Mouse (Mus musculus) heart, postnatal 0 days (tissue): ENCODE measurements around the gene Timm50. TPM values are rescaled to one million over a fixed set of nuclear protein-coding genes. Genes with fewer than 3 reads are reported as not detected.

Source experiments
- ATAC-seq: fragments of 200-750 bp; cut with Nextera tagmentation; 2 replicates; pipeline ENCODE4 v1.8.0; 2017; ENCODE audit warnings: low read depth, moderate number of reproducible peaks, moderate library complexity; ENCODE audit not compliant: insufficient read depth
- DNase-seq: peaks from one replicate; pipeline ENCODE4 v3.0.0-alpha.2; 2016; ENCODE audit warnings: low spot score
- H3K27ac ChIP-seq: fragments of 300-500 bp; sonication (generic); 2 replicates; pipeline ENCODE4 v1.5.1; 2014; ENCODE audit warnings: low read depth, mild to moderate bottlenecking
- H3K27me3 ChIP-seq: fragments of 300-500 bp; sonication (generic); 2 replicates; pipeline ENCODE4 v1.6.1; 2014; ENCODE audit warnings: low read length, mixed read lengths; ENCODE audit not compliant: control insufficient read depth, insufficient read depth
- H3K36me3 ChIP-seq: fragments of 300-500 bp; sonication (generic); replicated peaks from 2 replicates; pipeline ENCODE4 v1.6.1; 2014; ENCODE audit warnings: low read length, mixed read lengths; ENCODE audit not compliant: control insufficient read depth, insufficient read depth
- H3K4me1 ChIP-seq: fragments of 300-500 bp; sonication (generic); 2 replicates; pipeline ENCODE4 v1.6.1; 2014; ENCODE audit warnings: antibody characterized with exemption; ENCODE audit not compliant: control insufficient read depth, insufficient read depth
- H3K4me2 ChIP-seq: fragments of 300-500 bp; sonication (generic); 2 replicates; pipeline ENCODE4 v1.6.1; 2014; ENCODE audit warnings: low read depth, mild to moderate bottlenecking, low read length, moderate library complexity
- H3K4me3 ChIP-seq: fragments of 300-500 bp; sonication (generic); 2 replicates; pipeline ENCODE4 v1.5.1; 2014; ENCODE audit warnings: low read depth, low read length
- H3K9ac ChIP-seq: fragments of 300-500 bp; sonication (generic); replicated peaks from 2 replicates; pipeline ENCODE4 v1.6.1; 2014; ENCODE audit warnings: low read depth, low read length, mixed read lengths
- H3K9me3 ChIP-seq: fragments of 300-500 bp; sonication (generic); replicated peaks from 2 replicates; pipeline ENCODE4 v1.6.1; 2016; ENCODE audit warnings: low read length; ENCODE audit not compliant: control insufficient read depth
- CTCF ChIP-seq: IDR thresholded peaks from 2 replicates; pipeline ENCODE4 v1.5.1; 2016; ENCODE audit warnings: antibody characterized with exemption, control low read depth, low read depth
- EP300 ChIP-seq: IDR thresholded peaks from 2 replicates; pipeline ENCODE4 v1.6.1; 2016; ENCODE audit warnings: antibody characterized with exemption, low read depth
- WGBS: fragments of 180-500 bp; shearing (Covaris S2); extraction: QIAGEN DNeasy Blood & Tissue Kit; methylation state at CpG from one replicate; pipeline ENCODE4 v1.1.7; 2014; 5-methylcytosine and 5-hydroxymethylcytosine counted together
- polyA plus RNA-seq: library from polyadenylated mRNA; unstranded; fragments of >200 nt; fragmentation: Nextera tagmentation; extraction: Ambion mirVana; gene quantifications from 2 replicates; pipeline ENCODE4 v1.2.1, GENCODE M21; 2015
- total RNA-seq: library from RNA; depleted of rRNA; stranded (reverse); fragments of >200 nt; gene quantifications from 2 replicates; pipeline ENCODE4 v1.2.3, GENCODE M21; 2014; ENCODE audit warnings: low replicate concordance

The Timm50 gene
- total and polyA plus RNA-seq, 2 experiments from 2014 or later, result 60.6 to 90.1 TPM

- no peaks in the 10 kb centered on the region for H3K9me3 ChIP-seq
- WGBS, result 83% methylated on average over 4 of the region's 4 CpGs
- H3K9ac ChIP-seq, result no peak overlapping the region
- no peak overlapping the region for H3K4me2 ChIP-seq
- DNase-seq (no peak), ATAC-seq (no peak)
- no peak overlapping the region for H3K4me3 ChIP-seq
- peaks cover 100% of the 10 kb centered on the region for H3K36me3 ChIP-seq
- no peak for TF ChIP-seq EP300
- TF ChIP-seq CTCF, result no peak
- H3K27me3 ChIP-seq, result no peaks in the 10 kb centered on the region
- no peaks in the 10 kb centered on the region for H3K4me1 ChIP-seq
- no peak overlapping the region for H3K27ac ChIP-seq
Measured at GRCm38 (mm10) chr7:28326457-28326856, 14.6 kb upstream of the Timm50 start.

GRCm38 (mm10) chr7:28325293-28325692 is 13.4 kb upstream of the Timm50 start:
- H3K36me3 ChIP-seq, result peaks cover 100% of the 10 kb centered on the region
- WGBS, result 96% methylated on average over 8 of the region's 8 CpGs

GRCm38 (mm10) chr7:28321974-28322720 is 10.3 kb upstream of the Timm50 start:
- Histone ChIP-seq H3K27me3 (no peaks in the 10 kb centered on the region), H3K27ac (no peak overlapping the region), H3K4me3 (no peak overlapping the region), H3K9ac (no peak overlapping the region), H3K9me3 (no peaks in the 10 kb centered on the region), H3K36me3 (peaks cover 100% of the 10 kb centered on the region), H3K4me1 (no peaks in the 10 kb centered on the region), H3K4me2 (no peak overlapping the region)
- ATAC-seq, result no peak
- TF ChIP-seq EP300 (no peak), CTCF (no peak)
- 90% methylated on average over 15 of the region's 15 CpGs for WGBS
- DNase-seq, result no peak

More at GRCm38 (mm10) chr7:28325293-28325692, 13.4 kb upstream of the Timm50 start:
- H3K9me3 ChIP-seq, result no peaks in the 10 kb centered on the region
- H3K4me2 ChIP-seq, result no peak overlapping the region
- H3K4me3 ChIP-seq, result no peak overlapping the region
- DNase-seq (no peak), ATAC-seq (no peak)
- H3K4me1 ChIP-seq, result no peaks in the 10 kb centered on the region
- no peaks in the 10 kb centered on the region for H3K27me3 ChIP-seq
- TF ChIP-seq CTCF (no peak), EP300 (no peak)
- no peak overlapping the region for H3K27ac ChIP-seq
- H3K9ac ChIP-seq, result no peak overlapping the region

- ATAC-seq, result no peak
- WGBS, result 83% methylated on average over 17 of the region's 17 CpGs
Measured at GRCm38 (mm10) chr7:28318714-28319113, 6.8 kb upstream of the Timm50 start.

GRCm38 (mm10) chr7:28318036-28318435 is 6.2 kb upstream of the Timm50 start:
- no peak overlapping the region for H3K9ac ChIP-seq

More at GRCm38 (mm10) chr7:28318714-28319113, 6.8 kb upstream of the Timm50 start:
- TF ChIP-seq EP300, result no peak
- no peak for TF ChIP-seq CTCF
- H3K9ac ChIP-seq, result no peak overlapping the region
- H3K4me3 ChIP-seq, result no peak overlapping the region
- no peak for DNase-seq
- no peak overlapping the region for H3K4me2 ChIP-seq
- no peaks in the 10 kb centered on the region for H3K4me1 ChIP-seq
- H3K9me3 ChIP-seq, result no peaks in the 10 kb centered on the region
- H3K27ac ChIP-seq, result no peak overlapping the region
- no peaks in the 10 kb centered on the region for H3K27me3 ChIP-seq
- peaks cover 95% of the 10 kb centered on the region for H3K36me3 ChIP-seq

More at GRCm38 (mm10) chr7:28318036-28318435, 6.2 kb upstream of the Timm50 start:
- Histone ChIP-seq H3K4me3 (no peak overlapping the region), H3K4me2 (no peak overlapping the region), H3K27ac (no peak overlapping the region), H3K9me3 (no peaks in the 10 kb centered on the region), H3K27me3 (no peaks in the 10 kb centered on the region), H3K36me3 (peaks cover 89% of the 10 kb centered on the region), H3K4me1 (no peaks in the 10 kb centered on the region)
- TF ChIP-seq CTCF (no peak), EP300 (no peak)
- DNase-seq (no peak), ATAC-seq (no peak)
- 70% methylated on average over 3 of the region's 3 CpGs for WGBS
